Mouse (Mus musculus): ENCODE results near the gene Tbcel.

Tbcel gene

GRCm38 (mm10) chr9:42486913-42487312, 20.7 kb downstream of the Tbcel start:
- DNase-seq (ENCODE audit: low read depth, low spot score) = no peak

GRCm38 (mm10) chr9:42484667-42485066, 22.9 kb downstream of the Tbcel start:
- DNase-seq (ENCODE audit: low read depth, low spot score) = no peak

GRCm38 (mm10) chr9:42482944-42483343, 24.7 kb downstream of the Tbcel start:
- DNase-seq (ENCODE audit: low read depth, low spot score) = no peak

GRCm38 (mm10) chr9:42476166-42476565, 31.4 kb downstream of the Tbcel start:
- DNase-seq (ENCODE audit: low read depth, low spot score) = no peak

- no peak for DNase-seq (ENCODE audit: low read depth, low spot score)
Observed at GRCm38 (mm10) chr9:42474244-42474643, 33.4 kb downstream of the Tbcel start.

GRCm38 (mm10) chr9:42471921-42472747, 35.5 kb downstream of the Tbcel start:
- DNase-seq (ENCODE audit: low read depth, low spot score) = peak; percentile 94

GRCm38 (mm10) chr9:42471214-42471613, 36.4 kb downstream of the Tbcel start:
- DNase-seq (ENCODE audit: low read depth, low spot score) = no peak

- DNase-seq (ENCODE audit: low read depth, low spot score) = no peak
Observed at GRCm38 (mm10) chr9:42469323-42469722, 38.3 kb downstream of the Tbcel start.

- DNase-seq (ENCODE audit: low read depth, low spot score) = no peak
Observed at GRCm38 (mm10) chr9:42468360-42468759, 39.2 kb downstream of the Tbcel start.

GRCm38 (mm10) chr9:42467116-42467815, 40.3 kb downstream of the Tbcel start:
- DNase-seq (ENCODE audit: low read depth, low spot score) = no peak

GRCm38 (mm10) chr9:42465661-42466091, 41.9 kb downstream of the Tbcel start:
- DNase-seq (ENCODE audit: low read depth, low spot score) = no peak

GRCm38 (mm10) chr9:42464181-42464580, 43.4 kb downstream of the Tbcel start:
- DNase-seq (ENCODE audit: low read depth, low spot score) = no peak

- DNase-seq (ENCODE audit: low read depth, low spot score) = no peak
Observed at GRCm38 (mm10) chr9:42463220-42463989, 44.2 kb downstream of the Tbcel start.

- no peak for DNase-seq (ENCODE audit: low read depth, low spot score)
Observed at GRCm38 (mm10) chr9:42462585-42463219, 44.9 kb downstream of the Tbcel start.

- DNase-seq (ENCODE audit: low read depth, low spot score) = peak; percentile 9
Observed at GRCm38 (mm10) chr9:42461390-42462108, 46.1 kb downstream of the Tbcel start.

GRCm38 (mm10) chr9:42460353-42460752, 47.3 kb downstream of the Tbcel start:
- DNase-seq (ENCODE audit: low read depth, low spot score) = no peak

GRCm38 (mm10) chr9:42459736-42460135, 47.9 kb downstream of the Tbcel start:
- DNase-seq (ENCODE audit: low read depth, low spot score) = no peak

- DNase-seq (ENCODE audit: low read depth, low spot score) = no peak
Observed at GRCm38 (mm10) chr9:42458741-42459515, 48.7 kb downstream of the Tbcel start.

GRCm38 (mm10) chr9:42457501-42457900, 50.1 kb downstream of the Tbcel start:
- no peak for DNase-seq (ENCODE audit: low read depth, low spot score)

GRCm38 (mm10) chr9:42454364-42454763, 53.2 kb downstream of the Tbcel start:
- no peak for DNase-seq (ENCODE audit: low read depth, low spot score)
